ENCODE assay signal across 1 mouse cellular context in the genomic region with DNA sequence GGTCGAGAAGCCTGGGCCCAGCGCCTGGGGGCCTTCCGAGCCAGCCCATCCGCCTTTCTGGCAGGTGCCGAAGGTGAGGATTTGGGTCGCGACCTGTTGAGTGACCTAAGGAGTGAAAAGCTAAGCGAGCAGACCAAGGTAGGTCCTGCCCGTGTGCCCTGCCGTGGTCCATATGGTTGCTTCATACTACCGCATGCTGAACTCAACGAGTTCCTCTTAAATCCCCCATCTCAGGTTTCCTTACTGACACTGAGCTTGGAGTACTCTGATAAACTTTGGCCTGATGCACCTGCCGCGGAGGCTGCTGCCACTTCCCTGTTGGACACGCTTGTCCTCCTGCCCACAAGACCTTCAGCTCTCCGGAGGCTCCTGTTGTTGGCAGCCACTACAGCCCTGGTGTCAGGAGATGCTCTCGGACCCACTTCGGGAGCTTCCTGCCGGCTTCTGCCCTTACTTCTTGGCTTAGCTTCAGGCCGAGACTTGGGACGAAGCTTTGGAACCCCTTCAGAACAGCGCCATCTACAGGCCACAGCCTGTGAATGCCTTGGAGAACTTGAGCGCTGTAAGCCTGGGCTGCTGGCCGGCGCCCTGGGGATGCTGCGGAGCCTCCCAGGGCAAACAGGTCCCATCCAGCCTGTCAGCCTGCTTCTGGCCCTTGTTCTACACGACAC.
A peak's percentile ranks its signal among the peaks of the same experiment; 100 is the strongest.
TF ChIP-seq lines count a peak whose summit lies in the region.

No protein-coding gene starts in this region.

TF ChIP-seq in CH12.LX, 34 proteins besides CTCF, POLR2A, EP300 and RAD21:
- 0 out of 2 replicates have a peak, but pooled peaks have one; percentile 50 for TF ChIP-seq MAX (IDR thresholded peaks at IDR 0.05; ENCODE audit: low read length)
- TF ChIP-seq TBP (conservative IDR thresholded peaks at IDR 0.05; ENCODE audit: low read depth, low read length), result 0 out of 2 replicates have a peak, but pooled peaks have one; percentile 20
- 0 out of 2 replicates have a peak, but pooled peaks have one; percentile 46 for TF ChIP-seq NELFE (IDR thresholded peaks at IDR 0.05; ENCODE audit: low read depth, low read length)
- TF ChIP-seq MAZ (IDR thresholded peaks at IDR 0.05; ENCODE audit: low read depth, low read length), result no peak
- TF ChIP-seq SMC3 (IDR thresholded peaks at IDR 0.05; ENCODE audit: low read depth, low read length), result peak; percentile 63
- TF ChIP-seq GABPA (IDR thresholded peaks at IDR 0.05; ENCODE audit: insufficient replicate concordance, low read depth, low read length), result no peak
- 0 out of 2 replicates have a peak, but pooled peaks have one; percentile 3 for TF ChIP-seq UBTF (IDR thresholded peaks at IDR 0.05; ENCODE audit: low read depth, low read length)
- 0 out of 2 replicates have a peak, but pooled peaks have one; percentile 2 for TF ChIP-seq IRF4 (IDR thresholded peaks at IDR 0.05; ENCODE audit: low read depth, low read length)
